In genomic region chr11:106648347-106648746, GRCm38 (mm10) we compare ENCODE assay signal across 8 mouse cellular contexts. TPM values are rescaled to one million over a fixed set of nuclear protein-coding genes. Genes with fewer than 3 reads are reported as not detected.
DNase-seq lines count a peak whose midpoint lies in the region; ATAC-seq lines count a peak whose summit lies in the region.

No protein-coding gene starts in this region.

- H3K4me2 ChIP-seq in embryonic facial prominence, embryonic 11.5 days (ENCODE audit: low read depth, low read length): no peak overlapping the region

- no peak overlapping the region for H3K9ac ChIP-seq in embryonic facial prominence, embryonic 11.5 days (replicated peaks; ENCODE audit: low read length)

- H3K27me3 ChIP-seq in embryonic facial prominence, embryonic 11.5 days (ENCODE audit: control insufficient read depth, insufficient read depth, low read length): no peaks in the 10 kb centered on the region
- no peaks in the 10 kb centered on the region for H3K27me3 ChIP-seq in limb, embryonic 10.5 days (ENCODE audit: low read depth, poor library complexity, severe bottlenecking)

- H3K4me3 ChIP-seq in embryonic facial prominence, embryonic 11.5 days (ENCODE audit: low read depth, low read length): no peak overlapping the region
- H3K4me3 ChIP-seq in limb, embryonic 10.5 days: no peak overlapping the region

- no peak for ATAC-seq in embryonic facial prominence, embryonic 11.5 days (replicated peaks; ENCODE audit: insufficient number of reproducible peaks, low FRiP score, low TSS enrichment, low read depth)

- H3K36me3 ChIP-seq in embryonic facial prominence, embryonic 11.5 days (replicated peaks; ENCODE audit: control insufficient read depth, insufficient read depth, low read depth, low read length): no peaks in the 10 kb centered on the region
- no peaks in the 10 kb centered on the region for H3K36me3 ChIP-seq in limb, embryonic 10.5 days

- peak; percentile 69 to 79 for DNase-seq in left cerebral cortex, adult 18-20 months (ENCODE audit: low spot score in 2 of 2)
- no peak for DNase-seq in left cerebral cortex, adult 11 months (ENCODE audit: low spot score)
- DNase-seq in adrenal gland, postnatal 4 days (ENCODE audit: low spot score in 2 of 2): peak; percentile 37 to 56
- peak; percentile 89 for DNase-seq in embryonic facial prominence, embryonic 11.5 days (ENCODE audit: low spot score)
- peak; percentile 92 for DNase-seq in induced T-regulatory cell, adult 2 months (ENCODE audit: low read depth)
- DNase-seq in limb, embryonic 10.5 days (ENCODE audit: low spot score): peak; percentile 80
- peak; percentile 72 to 83 for DNase-seq in natural killer cell, adult 2 months (ENCODE audit: low spot score in 2 of 2)
- DNase-seq in testis, postnatal 14 days (ENCODE audit: low spot score): peak; percentile 64

- H3K9me3 ChIP-seq in embryonic facial prominence, embryonic 11.5 days (replicated peaks; ENCODE audit: control insufficient read depth, low read length): no peaks in the 10 kb centered on the region
- H3K9me3 ChIP-seq in limb, embryonic 10.5 days (replicated peaks): no peaks in the 10 kb centered on the region

- no peak overlapping the region for H3K27ac ChIP-seq in embryonic facial prominence, embryonic 11.5 days (replicated peaks; ENCODE audit: low read depth, low read length)
- H3K27ac ChIP-seq in limb, embryonic 10.5 days: no peak overlapping the region

- 26% methylated on average over 13 of the region's 13 CpGs for WGBS in embryonic facial prominence, embryonic 11.5 days
- WGBS in limb, embryonic 10.5 days: 28% methylated on average over 13 of the region's 13 CpGs

- no peaks in the 10 kb centered on the region for H3K4me1 ChIP-seq in embryonic facial prominence, embryonic 11.5 days (ENCODE audit: control insufficient read depth, insufficient read depth, low read length)
- H3K4me1 ChIP-seq in limb, embryonic 10.5 days: no peaks in the 10 kb centered on the region

RNA-seq across cellular contexts. Expression of gene Tex2, which starts 35.1 kb away (rescaled TPM):
- total RNA-seq in left cerebral cortex, adult 18-20 months (2021): 100 to 1,000 TPM; 116 to 121 TPM
- 10 to 100 TPM; 31.5 to 33.0 TPM for total RNA-seq in adrenal gland, postnatal 4 days (2021)
- polyA plus RNA-seq in embryonic facial prominence, embryonic 11.5 days (2014; fragmentation: Nextera tagmentation; extraction: Ambion mirVana): 6.9 and 7.4 TPM in 2 replicates
- 6.9 and 7.2 TPM in 2 replicates for polyA plus RNA-seq in limb, embryonic 10.5 days (2016; fragmentation: Nextera tagmentation; extraction: Ambion mirVana)
